Mouse (Mus musculus): ENCODE data around the gene Ost4. TPM values are rescaled to one million over a fixed set of nuclear protein-coding genes. Genes with fewer than 3 reads are reported as not detected.

Ost4 gene
- polyA plus RNA-seq, 1 experiment, result 180 TPM

DNA sequence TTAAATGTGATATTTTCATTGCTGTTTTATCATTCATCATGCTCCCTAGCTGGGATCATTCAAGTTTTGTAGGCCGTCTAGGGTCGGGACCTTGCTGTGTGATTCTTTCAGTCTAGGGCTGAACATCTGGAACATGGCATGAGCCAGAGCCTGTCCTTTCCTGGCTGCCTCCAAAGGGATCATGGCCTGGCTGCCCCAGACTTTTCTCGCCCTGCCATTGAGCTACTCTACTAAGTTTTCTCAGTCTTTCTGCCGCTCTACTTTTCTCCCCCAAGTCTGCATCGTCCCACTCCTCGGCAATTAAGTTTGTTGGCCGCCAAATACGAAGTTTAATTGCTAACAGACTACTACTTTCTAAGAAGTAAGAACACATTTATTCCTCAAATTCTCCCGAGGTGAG is 38.6 kb downstream of the Ost4 start:
- Histone ChIP-seq H3K4me3 (replicated peaks) (peak overlapping the region; percentile 97), H3K27me3 (replicated peaks) (peaks cover 20% of the 10 kb centered on the region)

DNA sequence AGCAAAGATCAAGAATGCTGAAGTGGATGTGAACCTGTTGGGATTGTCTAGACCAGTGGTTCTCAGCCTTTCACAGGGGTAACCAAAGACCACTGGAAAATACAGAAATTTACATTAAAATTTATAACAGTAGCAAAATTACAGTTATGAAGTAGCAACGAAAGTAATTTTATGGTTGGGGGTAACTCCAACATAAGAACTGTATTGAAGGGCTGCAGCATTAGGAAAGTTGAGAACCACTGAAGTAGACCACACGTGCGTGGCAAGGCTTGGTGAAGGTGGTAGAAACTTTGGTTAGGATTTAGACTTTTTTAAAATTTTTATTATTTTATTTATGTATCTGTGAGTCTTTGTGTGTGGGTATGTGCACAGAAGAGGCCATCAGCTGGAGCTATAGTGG is 39.9 kb downstream of the Ost4 start, which contains the start of gene Tmem214:
Gene Tmem214 (plus strand): TSS at position 301 of the 400 bp plus-strand sequence.
- Histone ChIP-seq H3K27me3 (replicated peaks) (peaks cover 32% of the 10 kb centered on the region), H3K36me3 (replicated peaks; ENCODE audit: low read length) (peaks cover 22% of the 10 kb centered on the region), H3K4me3 (replicated peaks) (peak within 1 kb of the TSS; percentile 97), H3K9me3 (no peaks in the 10 kb centered on the region), H3K4me1 (peaks cover 64% of the 10 kb centered on the region)
- TF ChIP-seq FLI1 (IDR thresholded peaks at IDR 0.05; ENCODE audit: low read length) (no peak), GATA1 (IDR thresholded peaks at IDR 0.05; ENCODE audit: borderline replicate concordance, low read length) (no peak)

More for the DNA sequence above, 38.6 kb downstream of the Ost4 start:
- Histone ChIP-seq H3K9me3 (no peaks in the 10 kb centered on the region), H3K36me3 (replicated peaks; ENCODE audit: low read length) (peaks cover 35% of the 10 kb centered on the region), H3K4me1 (peaks cover 57% of the 10 kb centered on the region)
- TF ChIP-seq GATA1 (IDR thresholded peaks at IDR 0.05; ENCODE audit: borderline replicate concordance, low read length), result no peak
- no peak for TF ChIP-seq FLI1 (IDR thresholded peaks at IDR 0.05; ENCODE audit: low read length)

DNA sequence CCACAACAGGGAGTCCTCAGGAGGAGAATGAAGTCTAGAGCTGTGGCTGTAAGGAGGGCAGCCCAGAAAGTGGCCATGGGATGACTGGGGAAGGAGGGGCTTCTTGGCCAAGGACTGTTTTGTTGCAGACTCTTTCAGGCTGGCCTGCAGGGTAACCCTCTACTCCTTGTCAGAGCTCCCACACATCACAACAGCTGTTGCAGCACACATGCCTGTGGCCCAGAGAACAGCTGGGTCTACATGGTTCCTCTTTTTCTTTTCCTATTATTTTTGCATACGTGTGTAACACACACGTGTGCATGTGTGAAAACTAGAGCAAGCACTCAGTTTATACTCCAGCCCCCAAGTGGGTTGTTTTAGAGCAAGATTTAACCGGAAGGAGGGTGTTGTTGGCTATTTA is 40.7 kb downstream of the Ost4 start:
- TF ChIP-seq GATA1 (IDR thresholded peaks at IDR 0.05; ENCODE audit: borderline replicate concordance, low read length) (no peak), FLI1 (IDR thresholded peaks at IDR 0.05; ENCODE audit: low read length) (no peak)

DNA sequence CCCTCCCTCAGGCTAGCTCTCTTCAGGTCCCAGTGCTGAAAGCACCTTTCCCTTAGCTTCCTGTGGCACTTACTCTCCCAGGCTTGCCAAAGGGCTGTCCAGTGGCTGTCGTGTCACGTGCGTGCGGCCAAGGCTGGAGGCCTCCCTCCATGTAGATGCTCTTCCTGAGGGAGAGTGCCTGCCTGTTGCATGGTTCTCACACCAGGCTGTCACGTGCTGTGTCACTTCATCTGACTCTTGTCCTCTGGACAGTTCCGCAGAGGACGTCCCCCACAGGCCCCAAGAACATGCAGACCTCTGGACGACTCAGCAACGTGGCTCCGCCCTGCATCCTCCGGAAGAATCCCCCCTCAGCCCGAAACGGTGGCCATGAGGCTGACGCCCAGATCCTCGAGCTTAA is 43.3 kb downstream of the Ost4 start:
- Histone ChIP-seq H3K4me3 (replicated peaks) (no peak overlapping the region), H3K27me3 (replicated peaks) (peaks cover 56% of the 10 kb centered on the region), H3K36me3 (replicated peaks; ENCODE audit: low read length) (no peaks in the 10 kb centered on the region), H3K9me3 (no peaks in the 10 kb centered on the region), H3K4me1 (peaks cover 39% of the 10 kb centered on the region)
- TF ChIP-seq FLI1 (IDR thresholded peaks at IDR 0.05; ENCODE audit: low read length) (no peak), GATA1 (IDR thresholded peaks at IDR 0.05; ENCODE audit: borderline replicate concordance, low read length) (no peak)

More for the DNA sequence above, 40.7 kb downstream of the Ost4 start:
- Histone ChIP-seq H3K36me3 (replicated peaks; ENCODE audit: low read length) (peaks cover 14% of the 10 kb centered on the region), H3K4me3 (replicated peaks) (no peak overlapping the region), H3K4me1 (peaks cover 56% of the 10 kb centered on the region), H3K27me3 (replicated peaks) (peaks cover 40% of the 10 kb centered on the region), H3K9me3 (no peaks in the 10 kb centered on the region)

DNA sequence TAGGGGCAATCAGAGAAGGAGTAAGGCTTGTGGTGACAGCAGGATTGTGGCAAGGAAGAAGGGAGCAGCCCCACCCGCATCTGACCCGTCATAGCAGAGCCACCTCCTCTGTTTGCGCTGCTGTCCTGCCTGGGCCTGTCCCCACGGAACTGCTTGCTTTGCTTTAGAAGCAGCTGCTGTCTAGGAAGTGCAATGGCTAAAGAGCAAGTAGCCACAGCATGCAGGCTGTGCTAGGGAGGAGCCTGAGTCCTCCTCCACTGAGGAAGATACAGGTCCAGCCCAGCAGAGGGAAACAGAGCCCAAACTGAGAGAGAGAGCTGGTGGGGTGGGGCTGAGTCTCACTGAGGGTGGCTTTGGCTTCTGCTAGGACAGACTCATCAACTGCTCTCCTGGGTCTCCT is 43.7 kb downstream of the Ost4 start:
- no peaks in the 10 kb centered on the region for H3K9me3 ChIP-seq
- no peak for TF ChIP-seq GATA1 (IDR thresholded peaks at IDR 0.05; ENCODE audit: borderline replicate concordance, low read length)
- TF ChIP-seq FLI1 (IDR thresholded peaks at IDR 0.05; ENCODE audit: low read length), result no peak

DNA sequence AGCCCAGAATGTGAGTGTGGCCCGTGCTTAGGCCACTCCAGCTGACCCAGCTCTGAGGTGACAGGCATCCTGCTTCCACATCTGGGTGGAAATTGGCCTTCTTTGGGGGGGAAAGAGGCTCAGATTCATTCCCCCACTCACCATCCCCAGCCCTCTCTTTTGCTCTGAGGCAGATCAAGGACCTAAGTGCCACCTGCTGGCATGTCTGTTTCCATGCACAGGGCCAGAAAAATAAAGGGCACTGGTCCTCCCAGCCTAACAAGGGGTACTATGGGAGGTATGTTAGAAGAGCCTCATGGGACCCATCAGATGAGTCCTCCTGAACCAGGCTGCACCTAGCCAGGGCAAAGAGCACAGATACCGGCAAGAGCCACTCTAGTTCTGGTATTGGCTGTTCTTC is 51.5 kb downstream of the Ost4 start:
- H3K27me3 ChIP-seq (replicated peaks), result peaks cover 70% of the 10 kb centered on the region
- no peaks in the 10 kb centered on the region for H3K9me3 ChIP-seq
- no peak overlapping the region for H3K4me3 ChIP-seq (replicated peaks)
- H3K36me3 ChIP-seq (replicated peaks; ENCODE audit: low read length), result no peaks in the 10 kb centered on the region
- peaks cover 15% of the 10 kb centered on the region for H3K4me1 ChIP-seq
- no peak for TF ChIP-seq FLI1 (IDR thresholded peaks at IDR 0.05; ENCODE audit: low read length)
- no peak for TF ChIP-seq GATA1 (IDR thresholded peaks at IDR 0.05; ENCODE audit: borderline replicate concordance, low read length)

More for the DNA sequence above, 43.7 kb downstream of the Ost4 start:
- H3K4me1 ChIP-seq, result peaks cover 34% of the 10 kb centered on the region
- peak overlapping the region; percentile 64 for H3K4me3 ChIP-seq (replicated peaks)
- H3K36me3 ChIP-seq (replicated peaks; ENCODE audit: low read length), result no peaks in the 10 kb centered on the region
- peaks cover 59% of the 10 kb centered on the region for H3K27me3 ChIP-seq (replicated peaks)

Other genes starting within 250 kb of the Ost4 start
- gene Cenpa, start 241.0 kb downstream of the Ost4 start, polyA plus RNA-seq (2012; ENCODE audit: insufficient read depth, low replicate concordance), result 208 and 210 TPM in 2 replicates
- 0.12 TPM in 1 of 2 replicates, not detected in the other for gene Dpysl5, start 196.2 kb downstream of the Ost4 start, polyA plus RNA-seq (2012; ENCODE audit: insufficient read depth, low replicate concordance)
- gene Mapre3, start 93.1 kb downstream of the Ost4 start, polyA plus RNA-seq (2012; ENCODE audit: insufficient read depth, low replicate concordance), result 2.1 TPM in 1 of 2 replicates, not detected in the other
- gene Tmem214, start 39.8 kb downstream of the Ost4 start, polyA plus RNA-seq (2012; ENCODE audit: insufficient read depth, low replicate concordance), result 11.8 and 17.0 TPM in 2 replicates
- 36.7 and 70.8 TPM in 2 replicates for gene Agbl5, start 19.1 kb downstream of the Ost4 start, polyA plus RNA-seq (2012; ENCODE audit: insufficient read depth, low replicate concordance)
- 427 and 497 TPM in 2 replicates for gene Emilin1, start 5.6 kb upstream of the Ost4 start, polyA plus RNA-seq (2012; ENCODE audit: insufficient read depth, low replicate concordance)
- gene Khk, start 13.6 kb upstream of the Ost4 start, polyA plus RNA-seq (2012; ENCODE audit: insufficient read depth, low replicate concordance), result 11.7 and 40.4 TPM in 2 replicates
- not detected in 2 replicates for gene Cgref1, start 37.8 kb upstream of the Ost4 start, polyA plus RNA-seq (2012; ENCODE audit: insufficient read depth, low replicate concordance)
- gene Preb, start 52.6 kb upstream of the Ost4 start, polyA plus RNA-seq (2012; ENCODE audit: insufficient read depth, low replicate concordance), result 43.7 and 59.1 TPM in 2 replicates
- gene Tcf23, start 60.9 kb upstream of the Ost4 start, polyA plus RNA-seq (2012; ENCODE audit: insufficient read depth, low replicate concordance), result not detected in 2 replicates
- 6.5 and 48.6 TPM in 2 replicates for gene Atraid, start 140.5 kb upstream of the Ost4 start, polyA plus RNA-seq (2012; ENCODE audit: insufficient read depth, low replicate concordance)
- 5.0 and 8.2 TPM in 2 replicates for gene Slc5a6, start 141.1 kb upstream of the Ost4 start, polyA plus RNA-seq (2012; ENCODE audit: insufficient read depth, low replicate concordance)
- gene Cad, start 147.0 kb upstream of the Ost4 start, polyA plus RNA-seq (2012; ENCODE audit: insufficient read depth, low replicate concordance), result 218 and 333 TPM in 2 replicates
- not detected in 2 replicates for gene Dnajc5g, start 198.5 kb upstream of the Ost4 start, polyA plus RNA-seq (2012; ENCODE audit: insufficient read depth, low replicate concordance)
- not detected in 2 replicates for gene Slc30a3, start 200.4 kb upstream of the Ost4 start, polyA plus RNA-seq (2012; ENCODE audit: insufficient read depth, low replicate concordance)
- gene Trim54, start 208.9 kb upstream of the Ost4 start, polyA plus RNA-seq (2012; ENCODE audit: insufficient read depth, low replicate concordance), result not detected in 2 replicates
- not detected in 2 replicates for gene Ucn, start 231.0 kb upstream of the Ost4 start, polyA plus RNA-seq (2012; ENCODE audit: insufficient read depth, low replicate concordance)
- gene Mpv17, start 246.5 kb upstream of the Ost4 start, polyA plus RNA-seq (2012; ENCODE audit: insufficient read depth, low replicate concordance), result 9.4 and 46.6 TPM in 2 replicates

Data from megakaryocyte, embryonic 14.5 days (primary cell).